Mouse (Mus musculus) left cerebral cortex, adult 11 months (tissue): ENCODE data around the gene Tanc2.

Experiments
- DNase-seq: peaks from one replicate; pipeline ENCODE4 v3.0.0; 2022; ENCODE audit warnings: low spot score

The Tanc2 gene

GRCm38 (mm10) chr11:105955815-105956430 lies 366.1 kb downstream of the Tanc2 start:
- no peak for DNase-seq

DNA sequence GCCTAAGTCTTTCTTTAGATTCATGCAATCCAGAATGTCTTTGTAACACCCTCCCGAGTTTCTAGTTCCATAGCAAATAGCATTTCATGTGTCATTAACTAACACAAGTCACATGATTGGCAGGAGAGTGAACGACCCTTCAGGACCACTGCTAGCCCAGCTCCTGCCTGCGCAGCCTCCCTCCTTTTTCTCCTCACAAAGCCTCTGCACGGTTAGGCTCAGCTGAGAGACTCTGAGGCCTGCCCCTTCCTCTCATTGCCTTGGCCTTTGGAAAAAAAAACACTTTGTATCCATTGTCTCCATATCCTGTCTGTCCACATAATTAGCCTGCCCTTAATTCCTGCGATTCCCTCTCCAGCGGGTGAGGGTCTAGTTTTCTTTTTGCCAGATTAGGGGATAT lies 367.7 kb downstream of the Tanc2 start:
- no peak for DNase-seq

DNA sequence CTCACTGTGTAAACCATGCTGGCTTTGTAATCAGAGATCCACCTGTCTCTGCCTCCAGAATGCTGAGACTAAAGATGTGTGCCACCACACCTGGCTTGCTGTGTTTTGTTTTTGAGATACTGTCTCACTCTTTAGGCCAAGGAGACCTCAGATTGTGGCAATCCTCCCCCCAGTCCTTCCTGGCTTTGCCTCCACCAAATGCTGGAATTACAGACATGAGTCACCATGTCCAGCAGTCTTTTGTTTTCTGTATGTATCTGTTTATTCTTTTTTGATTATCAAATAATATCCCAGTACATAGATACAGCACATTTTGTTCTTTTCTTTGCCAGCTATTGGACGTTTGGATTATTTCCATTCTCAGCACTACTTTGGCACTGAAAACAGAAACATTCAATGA lies 368.8 kb downstream of the Tanc2 start:
- no peak for DNase-seq

- DNase-seq: no peak
These were observed 369.6 kb downstream of the Tanc2 start for GRCm38 (mm10) chr11:105959355-105959754.

- no peak for DNase-seq
These were observed 374.9 kb downstream of the Tanc2 start for GRCm38 (mm10) chr11:105964691-105965090.

- no peak for DNase-seq
These were observed 376.5 kb downstream of the Tanc2 start for GRCm38 (mm10) chr11:105966288-105966687.

- no peak for DNase-seq
These were observed 378.2 kb downstream of the Tanc2 start, which contains the start of gene Ace for GRCm38 (mm10) chr11:105967741-105968574. Ace (plus strand) TSS chr11:105967945.

GRCm38 (mm10) chr11:105968948-105969347 lies 379.2 kb downstream of the Tanc2 start:
- no peak for DNase-seq

DNA sequence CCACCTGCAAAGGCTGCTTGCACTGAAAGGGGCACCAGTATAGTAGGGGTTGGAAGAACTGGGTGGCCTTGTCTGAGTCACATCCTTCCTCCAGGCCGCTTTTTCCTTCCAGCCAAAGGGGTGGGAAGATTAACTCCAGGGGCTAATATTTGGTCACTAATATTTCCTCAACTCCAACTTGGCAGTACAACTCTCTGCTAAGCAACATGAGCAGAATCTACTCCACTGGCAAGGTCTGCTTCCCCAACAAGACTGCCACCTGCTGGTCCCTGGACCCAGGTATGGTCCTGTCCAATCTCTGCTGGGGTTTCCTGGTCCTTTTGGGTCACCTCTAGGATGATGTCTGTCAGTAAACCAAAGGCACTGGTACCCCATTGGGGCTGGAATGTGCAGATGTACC lies 379.7 kb downstream of the Tanc2 start:
- DNase-seq: no peak

DNA sequence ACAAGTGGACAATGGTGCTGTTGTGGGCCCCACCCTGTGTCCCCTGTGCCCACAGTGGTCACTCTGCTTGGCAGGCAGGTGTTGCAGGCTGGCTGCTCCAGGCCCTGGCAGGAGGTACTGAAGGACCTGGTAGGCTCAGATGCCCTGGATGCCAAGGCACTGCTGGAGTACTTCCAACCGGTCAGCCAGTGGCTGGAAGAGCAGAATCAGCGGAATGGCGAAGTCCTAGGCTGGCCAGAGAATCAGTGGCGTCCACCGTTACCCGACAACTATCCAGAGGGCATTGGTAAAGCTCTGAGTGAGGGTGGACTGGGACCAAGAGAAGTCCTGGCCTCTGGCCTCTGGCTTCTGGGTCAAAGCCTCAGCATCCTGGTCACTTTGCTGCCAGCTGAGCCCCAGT lies 384.8 kb downstream of the Tanc2 start:
- DNase-seq: no peak

DNA sequence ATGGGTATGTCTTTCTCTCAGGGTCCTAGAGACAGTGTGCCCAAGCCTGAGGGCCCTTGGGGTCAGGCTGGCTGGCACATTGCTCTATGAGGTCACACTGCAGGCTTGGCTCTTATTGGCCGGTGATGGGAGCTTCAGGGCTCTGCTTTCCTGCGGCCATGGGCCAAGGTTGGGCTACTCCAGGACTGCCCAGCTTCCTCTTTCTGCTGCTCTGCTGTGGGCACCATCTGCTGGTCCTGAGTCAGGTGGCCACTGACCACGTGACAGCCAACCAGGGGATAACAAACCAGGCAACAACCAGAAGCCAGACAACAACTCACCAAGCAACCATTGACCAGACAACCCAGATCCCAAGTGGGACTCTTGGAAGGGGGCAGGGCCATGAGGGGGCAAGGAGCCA lies 385.3 kb downstream of the Tanc2 start:
- DNase-seq: no peak

- DNase-seq: no peak
These were observed 385.9 kb downstream of the Tanc2 start for GRCm38 (mm10) chr11:105975636-105976035.

GRCm38 (mm10) chr11:105978232-105978631 lies 388.4 kb downstream of the Tanc2 start:
- no peak for DNase-seq

DNA sequence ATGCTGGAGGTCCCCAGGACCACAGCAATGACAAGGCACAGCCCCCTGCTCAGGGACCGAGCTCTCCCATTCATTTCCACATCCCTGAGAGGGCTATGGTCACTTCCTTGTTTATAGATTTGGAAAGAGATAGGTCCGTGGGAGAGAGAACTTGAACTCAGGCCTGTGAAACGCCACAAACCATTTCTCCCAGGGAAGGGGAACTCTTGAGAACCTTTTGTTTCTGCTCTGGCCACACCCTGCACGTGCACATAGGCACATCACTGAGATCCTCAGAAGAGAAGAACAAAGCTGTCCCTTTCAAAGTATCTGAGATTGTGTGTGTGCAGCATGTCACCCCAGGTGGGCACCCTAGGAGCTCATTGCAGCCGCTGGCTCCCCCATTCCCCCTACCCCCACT lies 388.8 kb downstream of the Tanc2 start:
- no peak for DNase-seq
